Mouse (Mus musculus) ES-Bruce4 (cell line): Measurements from ENCODE around the gene Gm4303. TPM values are rescaled to one million over a fixed set of nuclear protein-coding genes. Genes with fewer than 3 reads are reported as not detected.
"Not testable (repeated sequence)": the region's sequence is repeated elsewhere in the genome, so short reads cannot be mapped to it uniquely, and the experiment has no call there.

Experiments
- H3K27ac ChIP-seq: 2 replicates; pipeline ENCODE4 v1.5.1; 2012; ENCODE audit warnings: low read length, inconsistent platforms; ENCODE audit not compliant: insufficient read depth
- H3K27me3 ChIP-seq: 2 replicates; pipeline ENCODE4 v1.6.1; 2012; ENCODE audit warnings: mild to moderate bottlenecking, low read length, inconsistent platforms; ENCODE audit not compliant: control insufficient read depth, poor library complexity, insufficient read depth, severe bottlenecking
- H3K36me3 ChIP-seq: 2 replicates; pipeline ENCODE4 v1.6.1; 2012; ENCODE audit warnings: inconsistent platforms, mild to moderate bottlenecking, low read length, moderate library complexity; ENCODE audit not compliant: control insufficient read depth, poor library complexity, insufficient read depth, severe bottlenecking
- H3K4me1 ChIP-seq: one replicate; pipeline ENCODE4 v1.8.1; 2011; ENCODE audit warnings: low read length; ENCODE audit not compliant: control insufficient read depth, insufficient read depth
- H3K4me3 ChIP-seq: 2 replicates; pipeline ENCODE4 v1.5.1; 2011; ENCODE audit warnings: low read depth, mild to moderate bottlenecking, low read length
- H3K9ac ChIP-seq: 2 replicates; pipeline ENCODE4 v1.6.1; 2012; ENCODE audit warnings: low read depth, mild to moderate bottlenecking, inconsistent platforms; ENCODE audit not compliant: poor library complexity, severe bottlenecking
- H3K9me3 ChIP-seq: replicated peaks from 2 replicates; pipeline ENCODE4 v1.6.1; 2012; ENCODE audit warnings: mild to moderate bottlenecking, low read length, inconsistent platforms; ENCODE audit not compliant: control insufficient read depth, poor library complexity, insufficient read depth, severe bottlenecking
- CTCF ChIP-seq: IDR thresholded peaks from one replicate; pipeline ENCODE4 v1.8.1; 2011; ENCODE audit warnings: low read depth, low read length
- polyA plus RNA-seq: library from polyadenylated mRNA; stranded (reverse); fragments of >200 nt; gene quantifications from 2 replicates; pipeline ENCODE4 v1.2.4, GENCODE M21; 2011; ENCODE audit warnings: low read depth; ENCODE audit not compliant: missing spikeins, insufficient read depth, insufficient read length

Gene Gm4303
- not detected in 2 replicates for polyA plus RNA-seq

DNA sequence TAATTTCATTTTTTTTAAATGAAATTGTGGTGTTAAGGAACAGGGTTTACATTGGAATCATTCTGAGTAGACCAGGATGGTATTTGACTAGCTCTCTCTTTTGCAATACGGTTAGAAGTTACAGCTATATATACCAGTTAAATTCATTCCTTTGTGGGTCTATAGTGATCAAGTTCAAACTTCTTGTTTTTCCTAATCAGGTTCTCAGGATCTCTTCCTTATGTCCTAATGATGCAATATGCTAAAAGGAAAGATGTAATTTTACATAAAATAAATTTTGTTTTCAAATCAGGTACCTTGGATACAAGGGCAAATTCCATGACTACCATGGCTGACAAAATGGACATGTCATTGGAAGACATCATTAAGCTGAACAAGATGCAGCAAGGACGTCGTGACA is at the start of gene Gm4303:
Gene Gm4303 (plus strand): TSS at position 301 of the 400 bp plus-strand sequence.
- not testable (repeated sequence) for H3K9ac ChIP-seq, H3K4me3 ChIP-seq, H3K36me3 ChIP-seq, H3K27me3 ChIP-seq, H3K9me3 ChIP-seq, H3K4me1 ChIP-seq, H3K27ac ChIP-seq

DNA sequence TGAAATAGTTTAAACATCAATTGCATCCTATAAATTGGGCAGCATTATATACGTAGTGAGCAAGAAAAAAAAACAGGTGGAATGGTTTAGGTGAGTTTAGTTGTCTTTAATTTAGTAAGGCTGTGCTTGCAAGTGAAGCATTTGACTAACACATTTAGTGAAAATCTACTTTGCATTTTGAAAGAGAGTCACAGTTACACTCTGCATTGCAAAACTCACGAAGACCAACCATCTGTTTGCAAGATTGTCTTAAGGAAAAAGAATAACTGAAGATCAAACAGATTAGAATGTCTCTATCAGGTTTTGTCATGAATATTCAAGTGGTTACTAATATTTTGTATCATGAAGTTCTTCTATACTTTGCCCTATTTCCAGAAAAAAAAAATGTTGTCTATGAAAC is 49.7 kb upstream of the Gm4303 start:
- no peak overlapping the region for H3K27ac ChIP-seq
- no peak overlapping the region for H3K9ac ChIP-seq
- TF ChIP-seq CTCF: no peak
- no peak overlapping the region for H3K4me3 ChIP-seq
- no peaks in the 10 kb centered on the region for H3K36me3 ChIP-seq
- no peaks in the 10 kb centered on the region for H3K4me1 ChIP-seq
- H3K9me3 ChIP-seq: no peaks in the 10 kb centered on the region
- H3K27me3 ChIP-seq: no peaks in the 10 kb centered on the region

DNA sequence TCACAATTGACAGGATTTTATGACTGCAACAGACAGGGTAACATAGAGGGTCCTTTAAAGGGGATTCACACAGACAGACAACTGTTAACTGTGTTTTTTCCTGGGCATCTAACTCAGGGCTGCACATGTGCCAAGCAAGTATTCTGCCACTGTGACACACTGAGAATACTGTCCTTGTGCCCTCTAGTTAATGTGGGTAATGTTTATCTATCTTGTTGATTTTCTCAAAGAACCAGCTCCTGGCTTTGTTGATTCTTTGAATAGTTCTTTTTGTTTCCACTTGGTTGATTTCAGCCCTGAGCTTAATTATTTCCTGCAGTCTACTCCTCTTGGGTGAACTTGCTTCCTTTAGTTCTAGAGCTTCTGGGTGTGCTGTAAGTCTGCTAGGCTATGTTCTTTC is 45.7 kb upstream of the Gm4303 start:
- not testable (repeated sequence) for H3K4me3 ChIP-seq, H3K9ac ChIP-seq, H3K4me1 ChIP-seq, H3K36me3 ChIP-seq, H3K9me3 ChIP-seq, H3K27me3 ChIP-seq, H3K27ac ChIP-seq

DNA sequence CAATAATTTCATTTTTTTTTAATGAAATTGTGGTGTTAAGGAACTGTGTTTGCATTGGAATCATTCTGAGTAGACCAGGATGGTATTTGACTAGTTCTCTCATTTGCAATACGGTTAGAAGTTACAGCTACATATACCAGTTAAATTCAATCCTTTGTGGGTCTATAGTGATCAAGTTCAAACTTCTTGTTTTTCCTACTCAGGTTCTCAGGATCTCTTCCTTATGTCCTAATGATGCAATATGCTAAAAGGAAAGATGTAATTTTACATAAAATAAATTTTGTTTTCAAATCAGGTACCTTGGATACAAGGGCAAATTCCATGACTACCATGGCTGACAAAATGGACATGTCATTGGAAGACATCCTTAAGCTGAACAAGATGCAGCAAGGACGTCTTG is 10.4 kb upstream of the Gm4303 start, which contains the start of gene Gm4301:
Gene Gm4301 (plus strand): TSS at position 301 of the 400 bp plus-strand sequence.
- H3K36me3 ChIP-seq, H3K4me3 ChIP-seq, H3K27me3 ChIP-seq, H3K27ac ChIP-seq, H3K4me1 ChIP-seq, H3K9ac ChIP-seq, H3K9me3 ChIP-seq: not testable (repeated sequence)

DNA sequence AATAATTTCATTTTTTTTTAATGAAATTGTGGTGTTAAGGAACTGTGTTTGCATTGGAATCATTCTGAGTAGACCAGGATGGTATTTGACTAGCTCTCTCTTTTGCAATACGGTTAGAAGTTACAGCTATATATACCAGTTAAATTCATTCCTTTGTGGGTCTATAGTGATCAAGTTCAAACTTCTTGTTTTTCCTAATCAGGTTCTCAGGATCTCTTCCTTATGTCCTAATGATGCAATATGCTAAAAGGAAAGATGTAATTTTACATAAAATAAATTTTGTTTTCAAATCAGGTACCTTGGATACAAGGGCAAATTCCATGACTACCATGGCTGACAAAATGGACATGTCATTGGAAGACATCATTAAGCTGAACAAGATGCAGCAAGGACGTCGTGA is 5.2 kb upstream of the Gm4303 start, which contains the start of gene Gm4302:
Gene Gm4302 (plus strand): TSS at position 301 of the 400 bp plus-strand sequence.
- H3K36me3 ChIP-seq, H3K27ac ChIP-seq, H3K9me3 ChIP-seq, H3K9ac ChIP-seq, H3K4me3 ChIP-seq, H3K4me1 ChIP-seq, H3K27me3 ChIP-seq: not testable (repeated sequence)

DNA sequence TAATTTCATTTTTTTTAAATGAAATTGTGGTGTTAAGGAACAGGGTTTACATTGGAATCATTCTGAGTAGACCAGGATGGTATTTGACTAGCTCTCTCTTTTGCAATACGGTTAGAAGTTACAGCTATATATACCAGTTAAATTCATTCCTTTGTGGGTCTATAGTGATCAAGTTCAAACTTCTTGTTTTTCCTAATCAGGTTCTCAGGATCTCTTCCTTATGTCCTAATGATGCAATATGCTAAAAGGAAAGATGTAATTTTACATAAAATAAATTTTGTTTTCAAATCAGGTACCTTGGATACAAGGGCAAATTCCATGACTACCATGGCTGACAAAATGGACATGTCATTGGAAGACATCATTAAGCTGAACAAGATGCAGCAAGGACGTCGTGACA is 5.0 kb downstream of the Gm4303 start, which contains the start of gene Gm4305:
Gene Gm4305 (plus strand): TSS at position 301 of the 400 bp plus-strand sequence.
- H3K27me3 ChIP-seq, H3K9ac ChIP-seq, H3K9me3 ChIP-seq, H3K36me3 ChIP-seq, H3K27ac ChIP-seq, H3K4me1 ChIP-seq, H3K4me3 ChIP-seq: not testable (repeated sequence)

DNA sequence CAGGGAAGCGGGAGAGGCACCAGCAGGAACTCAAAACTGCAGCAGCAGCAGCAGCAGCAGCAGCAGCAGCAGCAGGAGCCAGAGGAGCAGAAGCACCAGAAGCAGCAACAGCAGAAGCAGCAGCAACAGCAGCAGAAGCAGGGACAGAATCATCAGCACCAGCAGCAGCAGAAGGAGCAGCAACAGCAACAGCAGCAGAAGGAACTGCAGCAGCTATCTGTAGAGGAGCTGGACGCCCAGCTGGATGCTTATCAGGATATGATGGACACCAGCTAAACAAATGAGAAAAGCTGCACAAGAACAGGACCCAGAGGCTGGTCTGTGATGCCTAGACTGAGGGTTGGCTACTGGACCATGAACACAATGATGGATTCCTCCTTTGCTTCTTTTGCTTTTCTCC is 11.1 kb downstream of the Gm4303 start:
- not testable (repeated sequence) for H3K27ac ChIP-seq, H3K36me3 ChIP-seq, H3K27me3 ChIP-seq, H3K4me1 ChIP-seq, H3K4me3 ChIP-seq, H3K9me3 ChIP-seq, H3K9ac ChIP-seq

DNA sequence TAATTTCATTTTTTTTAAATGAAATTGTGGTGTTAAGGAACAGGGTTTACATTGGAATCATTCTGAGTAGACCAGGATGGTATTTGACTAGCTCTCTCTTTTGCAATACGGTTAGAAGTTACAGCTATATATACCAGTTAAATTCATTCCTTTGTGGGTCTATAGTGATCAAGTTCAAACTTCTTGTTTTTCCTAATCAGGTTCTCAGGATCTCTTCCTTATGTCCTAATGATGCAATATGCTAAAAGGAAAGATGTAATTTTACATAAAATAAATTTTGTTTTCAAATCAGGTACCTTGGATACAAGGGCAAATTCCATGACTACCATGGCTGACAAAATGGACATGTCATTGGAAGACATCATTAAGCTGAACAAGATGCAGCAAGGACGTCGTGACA is 15.3 kb downstream of the Gm4303 start, which contains the start of gene Gm4307:
Gene Gm4307 (plus strand): TSS at position 301 of the 400 bp plus-strand sequence.
- not testable (repeated sequence) for H3K27ac ChIP-seq, H3K4me3 ChIP-seq, H3K36me3 ChIP-seq, H3K9ac ChIP-seq, H3K27me3 ChIP-seq, H3K9me3 ChIP-seq, H3K4me1 ChIP-seq

DNA sequence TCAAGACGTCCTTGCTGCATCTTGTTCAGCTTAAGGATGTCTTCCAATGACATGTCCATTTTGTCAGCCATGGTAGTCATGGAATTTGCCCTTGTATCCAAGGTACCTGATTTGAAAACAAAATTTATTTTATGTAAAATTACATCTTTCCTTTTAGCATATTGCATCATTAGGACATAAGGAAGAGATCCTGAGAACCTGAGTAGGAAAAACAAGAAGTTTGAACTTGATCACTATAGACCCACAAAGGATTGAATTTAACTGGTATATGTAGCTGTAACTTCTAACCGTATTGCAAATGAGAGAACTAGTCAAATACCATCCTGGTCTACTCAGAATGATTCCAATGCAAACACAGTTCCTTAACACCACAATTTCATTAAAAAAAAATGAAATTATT is 36.7 kb downstream of the Gm4303 start, which contains the start of gene Gm4312:
Gene Gm4312 (minus strand): TSS at position 101 of the 400 bp plus-strand sequence.
- H3K36me3 ChIP-seq, H3K27me3 ChIP-seq, H3K27ac ChIP-seq, H3K4me3 ChIP-seq, H3K9me3 ChIP-seq, H3K9ac ChIP-seq, H3K4me1 ChIP-seq: not testable (repeated sequence)
